Mouse (Mus musculus): ENCODE data around the gene Fam110a. TPM values are rescaled to one million over a fixed set of nuclear protein-coding genes. Genes with fewer than 3 reads are reported as not detected.

Gene Fam110a
- polyA plus RNA-seq, 1 experiment from 2014 or later, result 87.5 TPM

GRCm38 (mm10) chr2:151941269-151941668 is 38.8 kb downstream of the Fam110a start:
- no peak for ATAC-seq (ENCODE audit: low FRiP score)

DNA sequence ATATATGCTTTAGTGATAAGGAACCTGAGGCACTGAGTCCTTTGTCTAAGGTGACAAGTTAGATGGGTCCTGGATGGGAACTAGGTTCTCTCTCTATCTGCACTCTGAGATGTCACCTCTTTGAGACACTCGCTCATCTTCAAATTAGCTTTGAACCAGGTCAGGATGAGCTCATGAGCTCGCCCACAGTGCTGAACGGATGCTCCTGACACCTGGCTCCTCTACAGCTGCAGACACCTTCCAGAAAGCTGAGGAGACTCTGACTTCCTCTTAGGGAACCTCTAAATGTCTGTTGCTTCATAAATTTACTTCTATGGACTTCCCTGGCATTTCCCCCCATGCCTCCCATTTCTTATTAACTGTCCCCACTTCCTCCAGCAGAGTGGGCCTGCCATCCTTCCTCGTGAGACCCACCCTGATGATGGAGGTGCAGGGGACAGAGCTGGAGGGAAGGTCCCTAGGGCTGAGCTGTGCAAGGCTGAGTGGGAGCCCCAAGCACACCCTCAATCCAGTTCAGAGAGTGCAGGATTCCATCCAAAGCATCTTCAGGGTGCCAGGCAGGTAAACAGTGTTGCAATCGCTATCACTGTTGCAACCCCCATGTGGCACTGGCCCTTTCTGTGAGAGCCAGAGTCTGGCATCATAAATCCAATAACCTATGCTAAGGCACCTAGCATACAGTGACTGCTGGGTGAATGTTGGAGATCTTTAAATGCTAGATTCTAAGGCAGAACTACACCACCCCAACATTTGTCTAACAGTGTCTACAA is 40.2 kb downstream of the Fam110a start:
- no peak for DNase-seq (ENCODE audit: low spot score)
- WGBS, result 80% methylated on average over 5 of the region's 5 CpGs
- H3K36me3 ChIP-seq (ENCODE audit: control insufficient read depth, insufficient read depth, low read length), result no peaks in the 10 kb centered on the region

More at GRCm38 (mm10) chr2:151941269-151941668, 38.8 kb downstream of the Fam110a start:
- H3K27ac ChIP-seq (ENCODE audit: low read depth, low read length), result no peak overlapping the region
- H3K4me2 ChIP-seq (replicated peaks; ENCODE audit: low read depth, low read length), result no peak overlapping the region
- H3K9me3 ChIP-seq (ENCODE audit: control insufficient read depth, low read length), result no peaks in the 10 kb centered on the region
- no peaks in the 10 kb centered on the region for H3K27me3 ChIP-seq (ENCODE audit: control insufficient read depth, insufficient read depth, low read length)
- H3K4me1 ChIP-seq (replicated peaks; ENCODE audit: control insufficient read depth, insufficient read depth, low read length), result no peaks in the 10 kb centered on the region
- no peak overlapping the region for H3K4me3 ChIP-seq (ENCODE audit: low read depth, low read length)
- H3K9ac ChIP-seq (ENCODE audit: low read depth, low read length), result no peak overlapping the region
- WGBS, result 31% methylated on average over 2 of the region's 2 CpGs
- H3K36me3 ChIP-seq (ENCODE audit: control insufficient read depth, insufficient read depth, low read length), result no peaks in the 10 kb centered on the region
- DNase-seq (ENCODE audit: low spot score), result no peak

DNA sequence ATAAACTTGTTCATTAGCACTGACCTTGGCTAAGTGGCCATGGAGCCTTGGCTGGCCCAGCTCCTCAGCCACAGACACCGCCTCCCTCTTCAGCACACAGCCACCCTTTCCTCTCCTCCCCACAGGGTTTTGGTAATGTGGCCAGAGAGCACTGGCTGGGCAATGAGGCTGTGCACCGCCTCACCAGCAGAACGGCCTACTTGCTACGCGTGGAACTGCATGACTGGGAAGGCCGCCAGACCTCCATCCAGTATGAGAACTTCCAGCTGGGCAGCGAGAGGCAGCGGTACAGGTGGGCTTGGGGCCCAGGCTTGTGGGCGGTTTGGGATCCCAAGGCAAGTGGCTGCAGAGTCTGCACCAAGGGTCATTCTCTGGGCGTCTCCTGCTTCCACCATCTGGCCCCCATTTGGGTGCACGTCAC is 41.2 kb downstream of the Fam110a start:
- H3K4me1 ChIP-seq (replicated peaks; ENCODE audit: control insufficient read depth, insufficient read depth, low read length), result no peaks in the 10 kb centered on the region
- DNase-seq (ENCODE audit: low spot score), result no peak
- H3K4me3 ChIP-seq (ENCODE audit: low read depth, low read length), result no peak overlapping the region
- H3K36me3 ChIP-seq (ENCODE audit: control insufficient read depth, insufficient read depth, low read length), result no peaks in the 10 kb centered on the region
- H3K27ac ChIP-seq (ENCODE audit: low read depth, low read length), result no peak overlapping the region
- 73% methylated on average over 11 of the region's 11 CpGs for WGBS
- H3K9me3 ChIP-seq (ENCODE audit: control insufficient read depth, low read length), result no peaks in the 10 kb centered on the region
- no peaks in the 10 kb centered on the region for H3K27me3 ChIP-seq (ENCODE audit: control insufficient read depth, insufficient read depth, low read length)
- no peak for ATAC-seq (ENCODE audit: low FRiP score)
- H3K9ac ChIP-seq (ENCODE audit: low read depth, low read length), result no peak overlapping the region
- no peak overlapping the region for H3K4me2 ChIP-seq (replicated peaks; ENCODE audit: low read depth, low read length)

More for the DNA sequence above, 40.2 kb downstream of the Fam110a start:
- no peaks in the 10 kb centered on the region for H3K9me3 ChIP-seq (ENCODE audit: control insufficient read depth, low read length)
- no peak overlapping the region for H3K9ac ChIP-seq (ENCODE audit: low read depth, low read length)
- no peaks in the 10 kb centered on the region for H3K4me1 ChIP-seq (replicated peaks; ENCODE audit: control insufficient read depth, insufficient read depth, low read length)
- no peak overlapping the region for H3K4me2 ChIP-seq (replicated peaks; ENCODE audit: low read depth, low read length)
- H3K27me3 ChIP-seq (ENCODE audit: control insufficient read depth, insufficient read depth, low read length), result no peaks in the 10 kb centered on the region
- H3K27ac ChIP-seq (ENCODE audit: low read depth, low read length), result no peak overlapping the region
- no peak overlapping the region for H3K4me3 ChIP-seq (ENCODE audit: low read depth, low read length)
- ATAC-seq (ENCODE audit: low FRiP score), result no peak

DNA sequence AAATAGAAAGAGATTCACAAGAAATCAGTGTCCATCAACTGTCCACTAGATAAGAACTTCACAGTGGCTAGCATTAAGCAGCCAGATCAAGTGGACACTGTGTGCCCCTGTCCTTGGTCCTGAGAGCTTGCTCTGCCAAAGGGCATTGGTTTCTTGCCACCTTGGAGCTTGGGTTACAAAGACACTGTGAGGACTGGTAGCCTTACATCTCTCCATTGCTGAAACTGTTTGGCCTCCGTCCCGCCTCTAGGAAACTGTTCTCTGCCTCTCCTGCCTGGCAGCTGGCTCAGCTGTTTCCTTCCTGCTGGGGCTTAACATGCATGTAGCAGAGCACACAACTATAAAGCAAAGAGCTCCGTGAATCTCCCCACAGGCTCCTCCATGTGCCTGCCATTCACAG is 42.1 kb downstream of the Fam110a start:
- Histone ChIP-seq H3K4me2 (replicated peaks; ENCODE audit: low read depth, low read length) (no peak overlapping the region), H3K27me3 (ENCODE audit: control insufficient read depth, insufficient read depth, low read length) (no peaks in the 10 kb centered on the region), H3K27ac (ENCODE audit: low read depth, low read length) (no peak overlapping the region), H3K9ac (ENCODE audit: low read depth, low read length) (no peak overlapping the region), H3K4me3 (ENCODE audit: low read depth, low read length) (no peak overlapping the region), H3K4me1 (replicated peaks; ENCODE audit: control insufficient read depth, insufficient read depth, low read length) (no peaks in the 10 kb centered on the region), H3K36me3 (ENCODE audit: control insufficient read depth, insufficient read depth, low read length) (no peaks in the 10 kb centered on the region), H3K9me3 (ENCODE audit: control insufficient read depth, low read length) (no peaks in the 10 kb centered on the region)
- DNase-seq (ENCODE audit: low spot score) (no peak), ATAC-seq (ENCODE audit: low FRiP score) (no peak)
- 60% methylated on average over 3 of the region's 3 CpGs for WGBS

- Histone ChIP-seq H3K4me3 (ENCODE audit: low read depth, low read length) (no peak overlapping the region), H3K9me3 (ENCODE audit: control insufficient read depth, low read length) (no peaks in the 10 kb centered on the region), H3K4me1 (replicated peaks; ENCODE audit: control insufficient read depth, insufficient read depth, low read length) (no peaks in the 10 kb centered on the region), H3K4me2 (replicated peaks; ENCODE audit: low read depth, low read length) (no peak overlapping the region), H3K27me3 (ENCODE audit: control insufficient read depth, insufficient read depth, low read length) (no peaks in the 10 kb centered on the region), H3K27ac (ENCODE audit: low read depth, low read length) (no peak overlapping the region), H3K36me3 (ENCODE audit: control insufficient read depth, insufficient read depth, low read length) (no peaks in the 10 kb centered on the region), H3K9ac (ENCODE audit: low read depth, low read length) (no peak overlapping the region)
- 33% methylated on average over 7 of the region's 7 CpGs for WGBS
- DNase-seq (ENCODE audit: low spot score) (peak; percentile 93), ATAC-seq (ENCODE audit: low FRiP score) (peak; percentile 73)
These were observed 49.5 kb downstream of the Fam110a start for GRCm38 (mm10) chr2:151930389-151931074.

- no peak overlapping the region for H3K9ac ChIP-seq (ENCODE audit: low read depth, low read length)
- no peak overlapping the region for H3K4me2 ChIP-seq (replicated peaks; ENCODE audit: low read depth, low read length)
- no peaks in the 10 kb centered on the region for H3K27me3 ChIP-seq (ENCODE audit: control insufficient read depth, insufficient read depth, low read length)
- H3K36me3 ChIP-seq (ENCODE audit: control insufficient read depth, insufficient read depth, low read length), result no peaks in the 10 kb centered on the region
- no peaks in the 10 kb centered on the region for H3K4me1 ChIP-seq (replicated peaks; ENCODE audit: control insufficient read depth, insufficient read depth, low read length)
- no peak overlapping the region for H3K27ac ChIP-seq (ENCODE audit: low read depth, low read length)
- WGBS, result 93% methylated on average over 11 of the region's 11 CpGs
- no peak overlapping the region for H3K4me3 ChIP-seq (ENCODE audit: low read depth, low read length)
- H3K9me3 ChIP-seq (ENCODE audit: control insufficient read depth, low read length), result no peaks in the 10 kb centered on the region
- ATAC-seq (ENCODE audit: low FRiP score), result no peak
- no peak for DNase-seq (ENCODE audit: low spot score)
These were observed 52.9 kb downstream of the Fam110a start for GRCm38 (mm10) chr2:151927103-151927502.

GRCm38 (mm10) chr2:151925715-151926114 is 54.3 kb downstream of the Fam110a start:
- Histone ChIP-seq H3K9ac (ENCODE audit: low read depth, low read length) (no peak overlapping the region), H3K9me3 (ENCODE audit: control insufficient read depth, low read length) (no peaks in the 10 kb centered on the region), H3K4me3 (ENCODE audit: low read depth, low read length) (no peak overlapping the region), H3K27ac (ENCODE audit: low read depth, low read length) (no peak overlapping the region), H3K4me2 (replicated peaks; ENCODE audit: low read depth, low read length) (no peak overlapping the region), H3K27me3 (ENCODE audit: control insufficient read depth, insufficient read depth, low read length) (no peaks in the 10 kb centered on the region), H3K4me1 (replicated peaks; ENCODE audit: control insufficient read depth, insufficient read depth, low read length) (0 out of 2 replicates have a peak, but pooled peaks cover 2% of the 10 kb centered on the region), H3K36me3 (ENCODE audit: control insufficient read depth, insufficient read depth, low read length) (no peaks in the 10 kb centered on the region)
- WGBS, result 60% methylated on average over 4 of the region's 4 CpGs
- DNase-seq (ENCODE audit: low spot score) (no peak), ATAC-seq (ENCODE audit: low FRiP score) (no peak)

DNA sequence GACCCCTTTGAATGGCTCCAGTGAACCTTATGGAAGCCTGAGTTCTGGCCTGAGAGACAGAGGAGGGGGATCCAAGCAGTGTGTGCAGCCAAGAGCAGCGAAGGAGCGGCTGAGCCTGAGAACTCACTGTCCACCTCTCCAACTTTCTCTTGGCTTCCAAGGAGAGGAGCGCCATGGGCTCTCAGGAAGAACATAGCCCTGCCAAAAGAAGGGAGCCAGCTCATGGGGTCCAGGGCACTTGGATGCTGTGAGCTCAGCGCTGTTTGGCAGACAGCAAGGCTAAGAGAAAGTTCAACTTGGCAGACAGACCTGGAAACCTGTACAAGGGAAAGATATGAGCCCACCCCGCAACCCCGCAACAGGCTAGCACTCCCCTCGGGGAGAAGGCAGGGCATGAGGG is 55.7 kb downstream of the Fam110a start:
- Histone ChIP-seq H3K9me3 (ENCODE audit: control insufficient read depth, low read length) (no peaks in the 10 kb centered on the region), H3K4me2 (replicated peaks; ENCODE audit: low read depth, low read length) (no peak overlapping the region), H3K27ac (ENCODE audit: low read depth, low read length) (no peak overlapping the region), H3K36me3 (ENCODE audit: control insufficient read depth, insufficient read depth, low read length) (no peaks in the 10 kb centered on the region), H3K9ac (ENCODE audit: low read depth, low read length) (no peak overlapping the region), H3K4me1 (replicated peaks; ENCODE audit: control insufficient read depth, insufficient read depth, low read length) (0 out of 2 replicates have a peak, but pooled peaks cover 2% of the 10 kb centered on the region), H3K27me3 (ENCODE audit: control insufficient read depth, insufficient read depth, low read length) (no peaks in the 10 kb centered on the region), H3K4me3 (ENCODE audit: low read depth, low read length) (no peak overlapping the region)
- DNase-seq (ENCODE audit: low spot score), result no peak
- WGBS, result 74% methylated on average over 7 of the region's 7 CpGs
- no peak for ATAC-seq (ENCODE audit: low FRiP score)

GRCm38 (mm10) chr2:151921596-151921995 is 58.4 kb downstream of the Fam110a start:
- 0 out of 2 replicates have a peak, but pooled peaks cover 2% of the 10 kb centered on the region for H3K4me1 ChIP-seq (replicated peaks; ENCODE audit: control insufficient read depth, insufficient read depth, low read length)
- DNase-seq (ENCODE audit: low spot score) (no peak), ATAC-seq (ENCODE audit: low FRiP score) (no peak)
- H3K9me3 ChIP-seq (ENCODE audit: control insufficient read depth, low read length), result no peaks in the 10 kb centered on the region
- no peak overlapping the region for H3K27ac ChIP-seq (ENCODE audit: low read depth, low read length)
- WGBS, result 63% methylated on average over 4 of the region's 4 CpGs
- H3K36me3 ChIP-seq (ENCODE audit: control insufficient read depth, insufficient read depth, low read length), result no peaks in the 10 kb centered on the region
- H3K4me2 ChIP-seq (replicated peaks; ENCODE audit: low read depth, low read length), result no peak overlapping the region
- no peaks in the 10 kb centered on the region for H3K27me3 ChIP-seq (ENCODE audit: control insufficient read depth, insufficient read depth, low read length)
- H3K4me3 ChIP-seq (ENCODE audit: low read depth, low read length), result no peak overlapping the region
- no peak overlapping the region for H3K9ac ChIP-seq (ENCODE audit: low read depth, low read length)

Data from hindbrain, embryonic 11.5 days (tissue).